Mouse (Mus musculus): ENCODE measurements around the gene Mpp3.

Mpp3 gene

GRCm38 (mm10) chr11:102028087-102028816 lies at the start of gene Mpp3:
Gene Mpp3, minus strand, starts transcription at chr11:102028461.
- in situ Hi-C loops (cut with MboI; ENCODE audit: low pct_unique_long_range_greater_than_20kb in 1 of 2, low sequenced_read_pairs in 2 of 2, unreplicated experiment in 1 of 2), result no loop called here

- in situ Hi-C loops (cut with MboI; ENCODE audit: low pct_unique_long_range_greater_than_20kb in 1 of 2, low sequenced_read_pairs in 2 of 2, unreplicated experiment in 1 of 2), result no loop called here
Measured at GRCm38 (mm10) chr11:102073722-102074121, 45.5 kb upstream of the Mpp3 start.

GRCm38 (mm10) chr11:102072729-102073128 lies 44.5 kb upstream of the Mpp3 start:
- in situ Hi-C loops (cut with MboI; ENCODE audit: low pct_unique_long_range_greater_than_20kb in 1 of 2, low sequenced_read_pairs in 2 of 2, unreplicated experiment in 1 of 2), result no loop called here

- in situ Hi-C loops (cut with MboI; ENCODE audit: low pct_unique_long_range_greater_than_20kb in 1 of 2, low sequenced_read_pairs in 2 of 2, unreplicated experiment in 1 of 2), result no loop called here
Measured at GRCm38 (mm10) chr11:102070426-102070825, 42.2 kb upstream of the Mpp3 start.

DNA sequence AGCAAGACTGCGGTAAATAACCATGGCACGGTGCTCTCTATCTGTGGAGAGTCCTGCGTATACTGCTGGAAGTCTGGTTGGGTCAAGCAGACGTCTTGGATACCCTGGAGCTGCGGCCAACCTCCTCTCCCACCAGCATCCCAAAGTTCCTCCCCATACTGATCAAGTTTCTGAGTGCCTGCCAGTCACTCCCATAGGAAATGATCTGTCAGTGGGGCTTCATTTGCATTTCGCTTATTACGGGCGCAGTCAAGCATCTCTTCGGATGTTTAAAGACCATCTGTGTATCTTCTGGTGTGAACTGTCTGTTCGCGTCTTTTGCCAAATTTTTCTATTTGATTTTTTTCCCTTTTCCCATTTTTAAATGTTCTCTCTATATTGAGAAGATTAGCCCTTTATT lies 41.4 kb upstream of the Mpp3 start:
- in situ Hi-C loops (cut with MboI; ENCODE audit: low pct_unique_long_range_greater_than_20kb in 1 of 2, low sequenced_read_pairs in 2 of 2, unreplicated experiment in 1 of 2), result loop anchor here in 1 of 2 experiments (10.0 kb wide), 1 partner anchor 75 kb away; the partner anchor contains the start of gene Nags

DNA sequence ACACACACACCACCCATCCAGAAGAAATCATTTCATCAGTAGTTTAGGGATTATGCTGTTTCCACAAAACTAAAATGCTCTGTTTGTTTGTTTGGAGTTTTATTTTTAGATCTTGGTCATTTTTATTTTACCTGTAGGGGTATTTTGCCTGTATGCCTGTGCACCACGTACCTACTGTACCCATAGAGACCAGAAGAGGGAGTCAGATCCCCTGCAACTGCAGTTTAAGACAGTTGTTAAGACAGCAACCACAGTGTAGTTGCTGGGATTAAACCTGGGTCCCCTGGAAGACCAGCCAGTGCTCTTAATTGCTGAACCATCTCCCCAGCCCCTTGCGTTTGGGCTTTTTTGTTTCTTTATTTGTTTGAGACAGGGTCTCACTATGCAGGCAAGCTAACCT lies 40.7 kb upstream of the Mpp3 start:
- in situ Hi-C loops (cut with MboI; ENCODE audit: low pct_unique_long_range_greater_than_20kb in 1 of 2, low sequenced_read_pairs in 2 of 2, unreplicated experiment in 1 of 2), result loop anchor here in 1 of 2 experiments (10.0 kb wide), 1 partner anchor 76 kb away; the partner anchor contains the start of gene Nags

- in situ Hi-C loops (cut with MboI; ENCODE audit: low pct_unique_long_range_greater_than_20kb in 1 of 2, low sequenced_read_pairs in 2 of 2, unreplicated experiment in 1 of 2), result loop anchor here in 1 of 2 experiments (10.0 kb wide), 1 partner anchor 82 kb away; the partner anchor contains the start of gene Nags
Measured at GRCm38 (mm10) chr11:102063076-102063475, 34.8 kb upstream of the Mpp3 start.

- in situ Hi-C loops (cut with MboI; ENCODE audit: low pct_unique_long_range_greater_than_20kb in 1 of 2, low sequenced_read_pairs in 2 of 2, unreplicated experiment in 1 of 2), result loop anchor here in 1 of 2 experiments (10.0 kb wide), 1 partner anchor 83 kb away; the partner anchor contains the start of gene Nags
Measured at GRCm38 (mm10) chr11:102061941-102062473, 33.7 kb upstream of the Mpp3 start.

DNA sequence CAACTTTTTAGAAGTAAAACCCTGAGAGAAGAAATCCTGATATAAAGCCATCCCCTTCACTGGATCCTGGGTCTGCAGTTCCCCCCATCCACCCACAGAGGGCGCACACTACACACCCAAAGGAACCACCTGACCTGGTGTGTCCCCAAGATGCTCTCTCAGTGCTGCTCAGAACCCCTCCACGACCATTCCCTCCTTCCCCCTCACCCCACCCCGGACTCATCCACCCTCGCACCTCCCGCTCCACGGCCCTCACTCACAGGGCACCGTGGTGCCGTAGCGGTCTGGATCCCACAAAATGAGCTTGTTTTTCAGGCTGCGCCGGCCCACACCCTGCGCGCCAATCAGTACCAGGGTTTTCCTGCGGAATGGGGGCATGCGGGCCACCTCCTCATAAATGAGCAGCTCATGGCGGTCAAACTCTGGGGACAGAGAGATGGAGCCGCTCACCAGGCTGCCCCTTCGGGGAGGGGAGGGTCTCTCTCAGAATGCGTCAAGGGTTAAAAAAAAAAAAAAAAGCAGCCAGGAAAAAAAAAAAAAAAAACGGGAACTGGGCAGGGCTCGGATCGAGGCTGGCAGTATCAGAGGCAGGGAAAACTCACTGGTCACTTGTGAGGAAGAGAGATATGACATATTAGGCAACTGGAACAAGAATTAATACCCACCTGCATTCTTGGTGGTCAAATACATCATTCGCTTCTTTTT lies 33.1 kb upstream of the Mpp3 start:
- in situ Hi-C loops (cut with MboI; ENCODE audit: low pct_unique_long_range_greater_than_20kb in 1 of 2, low sequenced_read_pairs in 2 of 2, unreplicated experiment in 1 of 2), result loop anchor here in 1 of 2 experiments (10.0 kb wide), 1 partner anchor 83 kb away; the partner anchor contains the start of gene Nags

GRCm38 (mm10) chr11:102053847-102054246 lies 25.6 kb upstream of the Mpp3 start:
- in situ Hi-C loops (cut with MboI; ENCODE audit: low pct_unique_long_range_greater_than_20kb in 1 of 2, low sequenced_read_pairs in 2 of 2, unreplicated experiment in 1 of 2), result no loop called here

DNA sequence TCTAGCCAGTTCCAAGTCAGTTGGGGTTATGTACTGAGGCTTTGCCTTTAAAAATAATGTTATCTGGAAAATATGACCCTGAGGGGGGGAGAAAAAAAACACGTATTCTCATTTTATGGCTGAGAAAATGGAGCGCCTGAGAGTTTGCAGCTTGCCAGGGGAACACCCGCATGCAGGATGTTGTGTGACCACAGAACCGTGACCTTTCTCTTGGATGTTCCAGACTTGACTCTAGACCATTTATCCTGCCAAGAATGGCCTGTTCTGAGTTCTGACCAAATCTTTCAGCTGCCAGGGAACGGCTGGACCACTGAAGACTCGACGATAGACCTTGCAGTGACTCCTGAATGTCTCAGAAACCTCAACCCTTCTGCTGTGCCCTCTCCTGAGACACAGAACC lies 24.9 kb upstream of the Mpp3 start:
- in situ Hi-C loops (cut with MboI; ENCODE audit: low pct_unique_long_range_greater_than_20kb in 1 of 2, low sequenced_read_pairs in 2 of 2, unreplicated experiment in 1 of 2), result no loop called here

DNA sequence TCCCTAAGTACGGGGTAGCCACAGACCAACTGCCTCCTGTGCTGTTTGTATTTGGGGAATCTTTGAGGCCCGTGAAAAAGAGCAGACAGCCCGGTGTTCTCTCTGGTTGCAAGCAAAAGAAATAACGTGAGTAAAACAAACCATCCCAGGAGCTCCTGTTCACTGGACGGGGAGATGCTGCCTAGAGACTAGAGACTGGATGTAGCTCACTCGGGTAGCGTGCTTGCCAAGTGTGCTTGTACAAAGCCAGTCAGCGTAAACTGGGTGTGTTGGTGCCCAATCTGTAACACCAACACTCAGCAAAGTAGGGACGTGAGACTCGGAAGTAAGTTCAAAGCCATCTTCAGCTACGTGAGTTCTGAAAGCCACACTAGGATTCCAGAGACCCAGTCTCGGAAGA lies 24.4 kb upstream of the Mpp3 start:
- in situ Hi-C loops (cut with MboI; ENCODE audit: low pct_unique_long_range_greater_than_20kb in 1 of 2, low sequenced_read_pairs in 2 of 2, unreplicated experiment in 1 of 2), result no loop called here

- in situ Hi-C loops (cut with MboI; ENCODE audit: low pct_unique_long_range_greater_than_20kb in 1 of 2, low sequenced_read_pairs in 2 of 2, unreplicated experiment in 1 of 2), result no loop called here
Measured at GRCm38 (mm10) chr11:102051954-102052353, 23.7 kb upstream of the Mpp3 start.

GRCm38 (mm10) chr11:102051541-102051940 lies 23.3 kb upstream of the Mpp3 start:
- in situ Hi-C loops (cut with MboI; ENCODE audit: low pct_unique_long_range_greater_than_20kb in 1 of 2, low sequenced_read_pairs in 2 of 2, unreplicated experiment in 1 of 2), result no loop called here

- in situ Hi-C loops (cut with MboI; ENCODE audit: low pct_unique_long_range_greater_than_20kb in 1 of 2, low sequenced_read_pairs in 2 of 2, unreplicated experiment in 1 of 2), result no loop called here
Measured at GRCm38 (mm10) chr11:102049875-102050482, 21.7 kb upstream of the Mpp3 start.

- in situ Hi-C loops (cut with MboI; ENCODE audit: low pct_unique_long_range_greater_than_20kb in 1 of 2, low sequenced_read_pairs in 2 of 2, unreplicated experiment in 1 of 2), result no loop called here
Measured at GRCm38 (mm10) chr11:102046607-102047006, 18.3 kb upstream of the Mpp3 start.

GRCm38 (mm10) chr11:102044691-102045212 lies 16.5 kb upstream of the Mpp3 start:
- in situ Hi-C loops (cut with MboI; ENCODE audit: low pct_unique_long_range_greater_than_20kb in 1 of 2, low sequenced_read_pairs in 2 of 2, unreplicated experiment in 1 of 2), result no loop called here

- in situ Hi-C loops (cut with MboI; ENCODE audit: low pct_unique_long_range_greater_than_20kb in 1 of 2, low sequenced_read_pairs in 2 of 2, unreplicated experiment in 1 of 2), result no loop called here
Measured at GRCm38 (mm10) chr11:102043381-102043780, 15.1 kb upstream of the Mpp3 start.

DNA sequence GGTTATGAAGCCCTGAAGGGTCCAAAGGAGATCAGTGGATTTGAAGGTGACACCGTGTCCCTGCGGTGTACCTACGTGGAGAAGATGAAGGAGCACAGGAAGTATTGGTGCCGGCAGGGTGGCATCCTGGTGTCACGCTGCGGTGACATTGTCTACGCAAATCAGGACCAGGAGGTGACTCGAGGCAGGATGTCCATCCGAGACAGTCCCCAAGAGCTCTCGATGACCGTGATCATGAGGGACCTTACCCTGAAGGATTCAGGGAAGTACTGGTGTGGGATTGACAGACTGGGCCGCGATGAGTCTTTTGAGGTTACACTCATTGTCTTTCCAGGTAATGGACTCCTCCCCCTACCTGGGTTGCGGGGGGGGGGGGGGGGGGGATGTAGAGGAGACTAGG lies 14.7 kb upstream of the Mpp3 start:
- in situ Hi-C loops (cut with MboI; ENCODE audit: low pct_unique_long_range_greater_than_20kb in 1 of 2, low sequenced_read_pairs in 2 of 2, unreplicated experiment in 1 of 2), result no loop called here

Data from mouse embryonic stem cell (cell line).